Mouse (Mus musculus) liver, embryonic 14.5 days (tissue): Measurements from ENCODE around the gene Fam24b. TPM values are rescaled to one million over a fixed set of nuclear protein-coding genes. Genes with fewer than 3 reads are reported as not detected.

Experiments
- ATAC-seq: fragments of 200-750 bp; cut with Nextera tagmentation; 2 replicates; pipeline ENCODE4 v1.8.0; 2017; ENCODE audit warnings: moderate number of reproducible peaks, mild to moderate bottlenecking, moderate library complexity; ENCODE audit not compliant: insufficient read depth
- DNase-seq, 3 experiments: peaks; one replicate each; pipeline ENCODE4 v3.0.0-alpha.2; 2012 to 2013; ENCODE audit warnings: low read depth in 3 of 3, low spot score in 3 of 3
- H3K27ac ChIP-seq: fragments of 300-500 bp; sonication (generic); 2 replicates; pipeline ENCODE4 v1.5.1; 2014; ENCODE audit warnings: moderate library complexity, mild to moderate bottlenecking, control low read depth, inconsistent platforms
- H3K27me3 ChIP-seq: fragments of 300-500 bp; sonication (generic); 2 replicates; pipeline ENCODE4 v1.6.1; 2014; ENCODE audit warnings: mild to moderate bottlenecking, low read length, moderate library complexity; ENCODE audit not compliant: control insufficient read depth, insufficient read depth
- H3K36me3 ChIP-seq: fragments of 300-500 bp; sonication (generic); replicated peaks from 2 replicates; pipeline ENCODE4 v1.6.1; 2014; ENCODE audit warnings: low read depth; ENCODE audit not compliant: control insufficient read depth, insufficient read depth
- H3K4me1 ChIP-seq, 2 experiments: fragments of 200-500 bp in 1 of 2; fragments of 300-500 bp in 1 of 2; sonication (generic) in 1 of 2; replicated peaks; 2 replicates each; pipeline ENCODE4 v1.6.1; 2012 to 2014; ENCODE audit warnings: antibody characterized with exemption in 1 of 2, inconsistent platforms in 1 of 2, low read length in 1 of 2; ENCODE audit not compliant: control insufficient read depth in 2 of 2, insufficient read depth in 2 of 2
- H3K4me2 ChIP-seq: fragments of 300-500 bp; sonication (generic); 2 replicates; pipeline ENCODE4 v1.6.1; 2014; ENCODE audit warnings: low read depth, mild to moderate bottlenecking, control low read depth, moderate library complexity
- H3K4me3 ChIP-seq, 2 experiments: fragments of 200-500 bp in 1 of 2; fragments of 300-500 bp in 1 of 2; sonication (generic) in 1 of 2; 2 replicates each; pipeline ENCODE4 v1.5.1; 2012 to 2014; ENCODE audit warnings: low read depth in 2 of 2, low read length in 2 of 2, mild to moderate bottlenecking in 2 of 2, control low read depth in 1 of 2, inconsistent platforms in 1 of 2, moderate library complexity in 1 of 2; ENCODE audit not compliant: insufficient read depth in 1 of 2
- H3K9ac ChIP-seq: fragments of 300-500 bp; sonication (generic); replicated peaks from 2 replicates; pipeline ENCODE4 v1.6.1; 2014; ENCODE audit warnings: mild to moderate bottlenecking, control low read depth, moderate library complexity
- H3K9me3 ChIP-seq: fragments of 300-500 bp; sonication (generic); 2 replicates; pipeline ENCODE4 v1.6.1; 2016; ENCODE audit warnings: low read length, mixed read lengths; ENCODE audit not compliant: control insufficient read depth
- CTCF ChIP-seq: IDR thresholded peaks from 2 replicates; pipeline ENCODE4 v1.5.1; 2016; ENCODE audit warnings: antibody characterized with exemption, low read depth, control low read depth
- EP300 ChIP-seq: IDR thresholded peaks from 2 replicates; pipeline ENCODE4 v1.6.1; 2016; ENCODE audit warnings: antibody characterized with exemption, low read depth
- WGBS: fragments of 180-500 bp; shearing (Covaris S2); extraction: QIAGEN DNeasy Blood & Tissue Kit; methylation state at CpG from one replicate; pipeline ENCODE4 v1.1.7; 2014; ENCODE audit not compliant: insufficient replicate concordance; 5-methylcytosine and 5-hydroxymethylcytosine counted together
- polyA plus RNA-seq, 2 experiments: library from polyadenylated mRNA; depleted of rRNA in 1 of 2; stranded (reverse) in 1 of 2; unstranded in 1 of 2; fragments of >200 nt; fragmentation: Nextera tagmentation in 1 of 2; extraction: Ambion mirVana in 1 of 2; gene quantifications; 2 replicates each; pipeline versions ENCODE4 v1.2.1 to v1.2.3; 2012 to 2014

Gene Fam24b
- polyA plus RNA-seq, 2 experiments = 0.37 TPM; not detected in 1

- TF ChIP-seq EP300 = no peak
- TF ChIP-seq CTCF = no peak
- Histone ChIP-seq H3K36me3 (no peaks in the 10 kb centered on the region), H3K4me1 (no peaks in the 10 kb centered on the region), H3K27ac (no peak overlapping the region), H3K27me3 (no peaks in the 10 kb centered on the region), H3K4me2 (no peak overlapping the region), H3K9ac (no peak overlapping the region), H3K9me3 (no peaks in the 10 kb centered on the region), H3K4me3 (no peak overlapping the region)
- ATAC-seq = no peak
- WGBS = 56% methylated on average over 12 of the region's 12 CpGs
- no peak for DNase-seq
Measured at GRCm38 (mm10) chr7:131317587-131317986, 11.7 kb downstream of the Fam24b start.

GRCm38 (mm10) chr7:131314493-131314892, 14.8 kb downstream of the Fam24b start:
- DNase-seq (no peak), ATAC-seq (no peak)
- Histone ChIP-seq H3K27ac (no peak overlapping the region), H3K9me3 (no peaks in the 10 kb centered on the region), H3K4me2 (no peak overlapping the region), H3K9ac (no peak overlapping the region), H3K4me3 (no peak overlapping the region), H3K27me3 (no peaks in the 10 kb centered on the region), H3K36me3 (no peaks in the 10 kb centered on the region), H3K4me1 (no peaks in the 10 kb centered on the region)
- TF ChIP-seq CTCF = no peak
- no peak for TF ChIP-seq EP300
- WGBS = 56% methylated on average over 7 of the region's 7 CpGs

GRCm38 (mm10) chr7:131306733-131307132, 22.6 kb downstream of the Fam24b start:
- no peak for ATAC-seq
- no peak overlapping the region for H3K4me2 ChIP-seq
- no peak overlapping the region for H3K27ac ChIP-seq
- no peak for DNase-seq
- H3K9me3 ChIP-seq = no peaks in the 10 kb centered on the region
- H3K36me3 ChIP-seq = no peaks in the 10 kb centered on the region
- WGBS = 50% methylated on average over 5 of the region's 5 CpGs
- TF ChIP-seq EP300 = no peak
- TF ChIP-seq CTCF = no peak
- H3K4me1 ChIP-seq = no peaks in the 10 kb centered on the region
- H3K9ac ChIP-seq = no peak overlapping the region
- no peaks in the 10 kb centered on the region for H3K27me3 ChIP-seq
- H3K4me3 ChIP-seq = no peak overlapping the region

DNA sequence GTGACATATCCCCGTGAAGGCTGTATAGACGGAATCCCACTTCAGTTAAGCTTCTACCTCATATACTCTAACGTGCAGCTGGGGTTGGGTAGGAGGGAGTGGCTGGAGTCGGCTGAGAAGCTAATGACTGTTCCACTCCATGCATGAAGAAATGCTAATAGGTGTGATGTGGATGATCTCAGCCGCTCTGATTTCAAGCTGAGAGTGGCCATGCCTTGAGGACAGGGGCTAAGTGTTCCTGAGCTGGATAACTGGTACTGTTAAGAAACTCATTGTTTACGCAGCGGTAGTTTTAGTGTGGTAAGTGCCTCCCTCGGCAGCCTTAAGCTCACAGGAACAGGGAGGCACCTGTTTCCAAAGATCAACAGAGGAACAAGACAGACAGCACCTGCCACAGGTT, 26.0 kb downstream of the Fam24b start:
- Histone ChIP-seq H3K36me3 (no peaks in the 10 kb centered on the region), H3K4me3 (no peak overlapping the region), H3K9ac (no peak overlapping the region), H3K4me1 (no peaks in the 10 kb centered on the region), H3K27ac (no peak overlapping the region), H3K9me3 (no peaks in the 10 kb centered on the region), H3K27me3 (no peaks in the 10 kb centered on the region), H3K4me2 (no peak overlapping the region)
- ATAC-seq (no peak), DNase-seq (no peak)
- TF ChIP-seq EP300 (no peak), CTCF (no peak)
- WGBS = 59% methylated on average over 8 of the region's 8 CpGs

- Histone ChIP-seq H3K27ac (no peak overlapping the region), H3K36me3 (no peaks in the 10 kb centered on the region), H3K9ac (no peak overlapping the region), H3K9me3 (no peaks in the 10 kb centered on the region), H3K4me3 (no peak overlapping the region), H3K27me3 (no peaks in the 10 kb centered on the region), H3K4me1 (no peaks in the 10 kb centered on the region), H3K4me2 (no peak overlapping the region)
- no peak for DNase-seq
- no peak for ATAC-seq
- no peak for TF ChIP-seq CTCF
- TF ChIP-seq EP300 = no peak
- WGBS = 56% methylated on average over 8 of the region's 8 CpGs
Measured at GRCm38 (mm10) chr7:131297151-131297550, 32.2 kb downstream of the Fam24b start.

Other genes with a start within 250 kb of the Fam24b start
- not detected in 2 replicates for gene 4933402N03Rik, start 183.2 kb downstream of the Fam24b start, polyA plus RNA-seq (2012; rRNA removed)
- gene 4933402N03Rik, start 183.2 kb downstream of the Fam24b start, polyA plus RNA-seq (2014; fragmentation: Nextera tagmentation; extraction: Ambion mirVana) = not detected in 2 replicates
- gene 5430419D17Rik, start 155.1 kb downstream of the Fam24b start, polyA plus RNA-seq (2012; rRNA removed) = not detected in 2 replicates
- gene 5430419D17Rik, start 155.1 kb downstream of the Fam24b start, polyA plus RNA-seq (2014; fragmentation: Nextera tagmentation; extraction: Ambion mirVana) = not detected in 2 replicates
- 0.03 TPM in 1 of 2 replicates, not detected in the other for gene Cuzd1, start 7.2 kb downstream of the Fam24b start, polyA plus RNA-seq (2012; rRNA removed)
- gene Cuzd1, start 7.2 kb downstream of the Fam24b start, polyA plus RNA-seq (2014; fragmentation: Nextera tagmentation; extraction: Ambion mirVana) = not detected in 2 replicates
- gene Fam24a, start 4.3 kb upstream of the Fam24b start, polyA plus RNA-seq (2012; rRNA removed) = not detected in 2 replicates
- not detected in 2 replicates for gene Fam24a, start 4.3 kb upstream of the Fam24b start, polyA plus RNA-seq (2014; fragmentation: Nextera tagmentation; extraction: Ambion mirVana)
- gene 2310057M21Rik, start 33.2 kb upstream of the Fam24b start, polyA plus RNA-seq (2012; rRNA removed) = 2.8 and 4.6 TPM in 2 replicates
- 7.7 and 9.2 TPM in 2 replicates for gene 2310057M21Rik, start 33.2 kb upstream of the Fam24b start, polyA plus RNA-seq (2014; fragmentation: Nextera tagmentation; extraction: Ambion mirVana)
- gene Pstk, start 41.6 kb upstream of the Fam24b start, polyA plus RNA-seq (2012; rRNA removed) = 14.5 and 15.9 TPM in 2 replicates
- 22.9 and 23.2 TPM in 2 replicates for gene Pstk, start 41.6 kb upstream of the Fam24b start, polyA plus RNA-seq (2014; fragmentation: Nextera tagmentation; extraction: Ambion mirVana)
- 7.7 and 9.5 TPM in 2 replicates for gene Ikzf5, start 81.0 kb upstream of the Fam24b start, polyA plus RNA-seq (2012; rRNA removed)
- 14.3 and 16.0 TPM in 2 replicates for gene Ikzf5, start 81.0 kb upstream of the Fam24b start, polyA plus RNA-seq (2014; fragmentation: Nextera tagmentation; extraction: Ambion mirVana)
- gene Acadsb, start 81.1 kb upstream of the Fam24b start, polyA plus RNA-seq (2012; rRNA removed) = 3.2 and 4.5 TPM in 2 replicates
- gene Acadsb, start 81.1 kb upstream of the Fam24b start, polyA plus RNA-seq (2014; fragmentation: Nextera tagmentation; extraction: Ambion mirVana) = 30.2 and 33.6 TPM in 2 replicates
- gene Hmx3, start 213.4 kb upstream of the Fam24b start, polyA plus RNA-seq (2012; rRNA removed) = not detected in 2 replicates
- not detected in 2 replicates for gene Hmx3, start 213.4 kb upstream of the Fam24b start, polyA plus RNA-seq (2014; fragmentation: Nextera tagmentation; extraction: Ambion mirVana)
- not detected in 2 replicates for gene Hmx2, start 219.3 kb upstream of the Fam24b start, polyA plus RNA-seq (2012; rRNA removed)
- gene Hmx2, start 219.3 kb upstream of the Fam24b start, polyA plus RNA-seq (2014; fragmentation: Nextera tagmentation; extraction: Ambion mirVana) = not detected in 2 replicates
- gene Bub3, start 230.7 kb upstream of the Fam24b start, polyA plus RNA-seq (2012; rRNA removed) = 67.4 and 84.4 TPM in 2 replicates
- gene Bub3, start 230.7 kb upstream of the Fam24b start, polyA plus RNA-seq (2014; fragmentation: Nextera tagmentation; extraction: Ambion mirVana) = 105 and 110 TPM in 2 replicates